Mouse (Mus musculus) CD4-positive, CD25-positive, alpha-beta regulatory T cell, adult 2 months (primary cell): ENCODE data around the gene Pam.

Experiments
- DNase-seq: peaks from one replicate; pipeline ENCODE4 v3.0.0-alpha.2; 2012; ENCODE audit warnings: low read depth, low spot score

Gene Pam

DNA sequence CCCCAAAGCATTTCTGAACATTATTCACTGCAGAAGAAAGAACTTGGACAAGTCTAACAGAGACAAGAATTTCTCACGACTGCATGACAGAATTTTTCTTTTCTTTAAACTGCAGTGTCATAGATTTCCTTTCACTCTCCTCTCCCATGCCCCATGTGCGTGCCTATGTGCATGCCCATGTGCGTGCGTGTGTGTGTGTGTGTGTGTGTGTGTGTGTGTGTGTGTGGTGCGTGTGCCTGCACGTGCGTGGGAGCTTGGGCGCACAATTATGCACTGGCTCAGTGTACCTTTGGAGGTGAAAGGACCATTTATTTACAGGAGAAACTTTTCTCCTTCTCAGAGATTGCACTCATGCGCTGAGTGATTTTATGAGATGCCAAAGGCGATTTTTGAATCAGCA is 179.7 kb downstream of the Pam start:
- no peak for DNase-seq

DNA sequence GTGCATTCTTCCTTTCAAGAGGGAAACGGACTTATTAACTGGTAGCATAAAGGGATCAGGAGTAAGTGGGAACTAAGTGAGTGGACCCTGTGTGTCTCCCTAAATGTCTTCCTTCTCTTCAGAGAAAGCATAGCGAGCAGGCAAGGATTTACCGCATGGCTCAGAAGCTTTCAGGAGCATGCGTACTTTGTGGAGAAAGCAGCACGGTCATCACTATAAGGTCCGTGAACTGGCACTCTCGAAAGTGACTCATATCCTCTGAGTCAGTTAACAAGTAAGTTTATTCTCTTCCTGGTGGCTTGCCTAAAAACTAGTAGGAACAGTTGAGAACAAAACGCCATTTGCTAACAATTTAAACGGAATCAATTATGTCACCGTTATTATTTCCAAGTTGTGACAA is 184.6 kb downstream of the Pam start:
- DNase-seq = no peak

DNA sequence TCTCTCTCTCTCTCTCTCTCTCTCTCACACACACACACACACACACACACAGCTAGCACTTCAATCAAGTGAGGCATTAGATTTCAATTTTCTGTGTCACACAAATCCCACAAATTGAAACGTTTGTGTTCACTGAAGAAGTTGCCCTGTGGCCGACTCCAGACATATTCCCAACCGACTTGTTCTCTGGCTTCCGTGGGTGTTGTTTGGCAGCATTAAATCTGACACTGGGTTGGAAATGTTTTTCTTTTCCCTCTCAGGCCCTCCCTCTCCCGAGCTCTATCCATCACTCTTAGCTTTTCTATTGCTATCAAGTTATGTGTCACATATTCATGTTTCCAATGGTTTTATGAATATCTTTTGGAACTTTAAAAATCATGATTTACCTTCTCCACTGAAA is 185.9 kb downstream of the Pam start:
- no peak for DNase-seq

DNA sequence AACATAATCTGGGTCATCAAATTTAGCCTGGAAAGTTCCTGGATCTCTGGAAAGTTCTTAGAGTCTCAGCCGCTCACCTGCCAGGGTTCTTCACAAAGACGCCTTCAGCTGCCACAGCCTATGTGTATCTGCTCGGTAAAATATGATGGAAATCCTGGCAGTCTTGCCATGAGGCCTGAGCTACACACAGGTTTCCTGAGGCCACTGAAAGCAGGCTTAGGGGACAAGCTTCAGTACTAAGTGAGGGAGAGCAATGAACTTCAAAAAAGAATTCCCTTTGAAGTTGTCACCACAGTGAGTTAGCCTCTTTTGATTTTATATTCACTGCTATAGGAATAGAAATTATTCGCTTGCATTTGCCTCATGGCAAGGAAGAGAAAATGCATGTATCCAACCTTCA is 186.7 kb downstream of the Pam start:
- no peak for DNase-seq

DNA sequence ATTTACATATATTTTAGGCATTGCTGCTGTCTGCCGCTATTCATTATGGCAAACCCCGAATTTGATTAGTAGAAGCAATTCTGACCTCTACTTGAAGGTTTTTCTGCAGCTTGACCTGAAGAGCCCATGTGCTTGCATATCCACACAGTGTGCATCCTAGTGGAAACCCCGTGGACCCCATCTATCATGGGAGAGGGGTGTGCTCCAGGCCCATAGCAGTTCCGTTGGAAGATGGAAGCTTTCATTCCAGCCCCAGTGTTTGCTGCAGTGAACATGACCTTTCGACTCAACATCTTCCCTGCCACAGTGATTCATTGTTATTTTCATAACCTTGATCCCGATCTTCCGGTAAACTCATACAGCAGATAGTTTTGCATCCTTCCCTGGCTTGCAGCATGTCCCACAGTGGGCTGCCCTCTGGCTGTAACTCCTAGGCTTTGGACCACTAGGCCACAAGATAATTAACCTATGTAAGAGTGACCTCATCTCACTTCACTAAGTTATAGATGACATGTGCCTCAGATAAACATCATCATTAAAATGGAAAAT is 191.5 kb downstream of the Pam start:
- DNase-seq = no peak

DNA sequence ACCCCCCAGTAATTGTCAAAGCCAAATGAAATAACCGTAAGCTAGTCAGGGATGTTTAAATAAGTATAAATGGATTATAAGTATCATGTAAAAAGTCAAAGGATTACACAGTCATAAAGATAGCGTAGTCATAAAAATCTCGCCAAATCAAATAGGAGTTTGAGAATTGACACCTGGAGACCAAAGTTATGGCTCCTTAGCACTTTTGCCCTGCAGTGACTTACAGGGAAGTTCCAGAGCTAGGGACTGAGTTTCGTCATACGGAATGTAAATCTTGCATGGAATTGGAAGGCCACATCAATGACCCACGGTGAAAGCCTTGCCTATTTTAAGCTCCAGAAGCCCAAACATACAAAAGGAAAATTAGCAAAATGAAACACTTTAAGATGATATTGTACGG is 192.6 kb downstream of the Pam start:
- DNase-seq = no peak

DNA sequence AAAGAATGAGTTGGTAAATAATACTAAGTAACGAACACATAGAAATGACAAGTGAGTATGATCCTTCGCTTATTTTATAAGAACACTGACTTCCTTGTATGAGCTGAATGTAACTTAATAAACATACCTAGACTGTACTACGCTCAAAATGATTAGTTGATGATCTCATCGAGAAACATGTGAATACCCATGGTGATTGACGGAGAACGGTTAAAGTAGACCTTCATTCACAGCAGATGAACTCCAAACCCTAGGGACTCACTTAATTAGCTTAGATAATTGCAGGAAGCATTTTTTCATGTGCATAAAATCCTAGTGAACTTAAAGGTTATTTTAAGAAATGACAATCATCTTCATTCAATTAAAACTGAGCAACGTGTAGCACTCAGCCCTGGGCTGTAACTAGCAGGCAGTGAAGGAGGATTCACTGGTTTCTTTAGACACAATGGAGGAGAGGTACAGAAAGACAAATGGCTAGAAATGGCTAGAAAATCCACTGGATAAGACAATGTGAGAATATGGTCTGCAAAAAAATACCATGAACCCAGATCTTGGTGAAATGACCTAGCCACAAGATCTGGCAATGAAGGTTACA is 194.8 kb downstream of the Pam start:
- DNase-seq = no peak

DNA sequence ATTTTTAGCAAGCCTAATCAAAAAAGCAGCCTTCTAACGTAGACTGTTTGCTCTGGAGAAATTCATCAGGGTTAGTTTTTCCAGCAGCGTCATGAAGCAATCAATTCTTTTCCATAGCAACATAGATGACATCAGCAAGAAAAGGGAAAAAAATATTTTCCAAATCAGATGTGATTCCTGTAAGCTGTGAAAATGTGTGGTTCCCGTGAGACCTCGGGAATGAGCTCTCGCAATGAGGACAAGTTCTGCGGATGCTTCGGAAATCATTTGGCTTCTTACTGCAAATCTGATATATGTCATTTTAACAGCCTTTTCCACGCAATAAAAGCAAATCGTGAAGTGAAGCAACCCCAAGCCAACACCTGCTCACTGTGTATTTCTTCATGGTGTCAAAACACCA is 207.9 kb downstream of the Pam start:
- no peak for DNase-seq

DNA sequence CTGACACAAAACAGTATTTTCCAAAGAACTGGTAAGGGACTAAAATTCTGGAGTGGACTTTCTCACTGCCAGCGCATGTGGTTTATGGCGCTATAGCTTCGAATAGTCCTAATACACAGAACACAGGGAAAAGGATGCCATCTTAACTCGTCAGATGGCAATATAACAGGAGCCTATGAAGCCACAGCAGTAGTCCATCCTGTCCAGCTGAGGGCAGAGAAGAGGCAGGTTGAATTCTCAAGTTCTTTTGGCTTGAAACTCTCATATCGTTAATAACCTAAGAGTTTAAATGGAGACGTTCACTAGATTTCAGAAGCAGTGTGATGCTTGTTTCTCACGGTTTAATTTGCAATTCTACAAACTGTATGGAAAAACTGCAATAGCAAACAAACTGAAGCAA is 211.9 kb downstream of the Pam start:
- no peak for DNase-seq

DNA sequence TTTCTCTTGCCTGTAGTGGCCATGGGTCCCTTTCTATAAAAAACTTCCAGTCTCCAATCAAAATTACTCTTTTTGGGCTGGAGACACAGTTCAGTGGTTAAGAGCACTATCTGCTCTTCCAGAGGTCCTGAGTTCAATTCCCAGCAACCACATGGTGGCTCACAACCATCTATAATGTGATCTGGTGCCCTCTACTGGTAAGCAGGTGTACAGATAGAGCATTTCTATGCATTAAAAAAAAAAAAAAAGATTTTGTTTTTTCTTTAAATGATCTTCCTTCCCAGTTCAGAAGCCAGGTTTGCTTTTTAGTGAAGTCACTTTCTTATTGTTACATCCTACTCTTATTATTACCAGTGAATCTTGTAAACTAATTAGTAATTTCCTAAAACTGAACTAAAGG is 218.4 kb downstream of the Pam start:
- DNase-seq = peak; percentile 3

DNA sequence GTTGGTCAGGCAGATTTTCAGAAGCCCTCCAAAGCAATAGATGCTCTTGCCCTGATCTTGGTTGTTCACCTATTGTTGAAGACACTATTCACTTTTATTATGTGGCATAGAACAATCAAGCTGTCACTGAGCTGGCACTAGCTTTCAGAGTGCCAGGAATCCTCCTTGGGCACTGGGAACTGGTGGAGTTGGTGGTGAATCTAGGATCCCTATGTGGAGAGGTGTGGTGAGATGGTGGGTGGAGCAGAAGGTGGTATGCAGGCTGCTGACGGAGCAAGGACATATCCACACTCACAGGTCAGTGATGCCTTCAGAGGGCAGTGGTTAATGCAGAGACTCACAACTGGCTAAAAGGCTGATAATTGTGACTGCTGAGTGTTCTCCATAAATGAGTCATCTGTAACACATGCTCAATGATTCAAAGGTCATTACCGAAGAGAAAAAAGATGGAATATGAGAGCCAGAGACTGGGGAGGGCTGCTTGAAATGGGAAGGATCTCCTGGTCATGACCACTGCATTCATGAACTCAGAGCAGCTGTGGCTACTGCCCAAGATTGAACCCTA is 221.9 kb downstream of the Pam start:
- DNase-seq = no peak

DNA sequence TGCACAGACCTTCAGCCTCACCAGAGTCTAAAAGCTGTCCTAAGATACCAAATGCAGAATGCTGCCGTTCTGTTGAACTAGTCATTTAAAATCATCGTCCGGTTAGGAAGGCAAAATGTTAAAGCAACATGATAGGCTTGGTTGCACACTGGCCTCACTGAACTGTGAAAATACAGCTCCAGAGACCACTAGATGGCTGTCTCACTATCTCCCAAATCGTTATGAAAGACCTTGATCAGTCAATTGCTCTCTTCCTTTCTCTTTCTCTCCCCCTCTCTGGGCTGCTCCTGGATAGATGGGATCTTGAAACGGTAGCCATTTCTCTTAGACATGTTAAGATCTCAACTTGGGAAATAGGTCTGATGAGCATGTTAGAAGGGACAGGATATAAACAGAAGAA is 223.0 kb downstream of the Pam start:
- DNase-seq = no peak

DNA sequence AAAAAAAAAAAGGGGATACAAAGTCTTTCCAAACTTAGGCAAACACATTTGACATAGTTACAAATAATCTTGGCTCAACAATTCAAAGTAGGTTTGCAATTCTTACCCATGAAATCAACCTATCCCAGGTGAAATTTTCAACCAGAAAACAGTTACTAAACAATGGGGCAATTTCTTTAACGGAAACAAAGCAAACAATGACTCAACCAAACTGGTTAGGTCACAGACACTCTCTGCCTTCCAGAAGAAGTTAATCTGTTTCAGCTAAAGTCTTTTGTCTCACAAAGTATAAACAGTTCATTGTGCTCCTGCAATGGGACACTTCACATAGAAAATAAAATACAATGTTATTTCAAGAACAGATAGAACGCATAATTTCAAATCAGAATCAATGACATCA is 223.4 kb downstream of the Pam start:
- no peak for DNase-seq

DNA sequence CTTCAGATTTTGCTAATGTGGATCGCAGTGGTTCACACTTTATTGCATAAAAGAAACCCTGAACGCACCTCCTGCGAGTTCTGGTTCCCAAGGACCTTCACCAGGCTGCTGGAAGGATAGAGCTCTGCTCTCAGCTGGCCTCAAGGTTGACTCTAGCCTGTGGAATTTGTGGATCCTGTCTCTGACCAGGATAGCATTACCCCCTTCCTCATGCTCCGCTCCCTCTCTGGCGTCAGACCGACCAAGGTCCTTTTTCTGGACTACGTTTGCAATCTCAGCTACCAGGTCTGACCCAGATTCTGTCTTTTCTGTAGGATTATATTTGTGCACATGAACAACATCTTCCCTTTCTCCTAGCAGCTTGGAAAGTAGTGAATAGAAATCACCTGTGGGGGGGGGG is 231.3 kb downstream of the Pam start:
- DNase-seq = no peak

DNA sequence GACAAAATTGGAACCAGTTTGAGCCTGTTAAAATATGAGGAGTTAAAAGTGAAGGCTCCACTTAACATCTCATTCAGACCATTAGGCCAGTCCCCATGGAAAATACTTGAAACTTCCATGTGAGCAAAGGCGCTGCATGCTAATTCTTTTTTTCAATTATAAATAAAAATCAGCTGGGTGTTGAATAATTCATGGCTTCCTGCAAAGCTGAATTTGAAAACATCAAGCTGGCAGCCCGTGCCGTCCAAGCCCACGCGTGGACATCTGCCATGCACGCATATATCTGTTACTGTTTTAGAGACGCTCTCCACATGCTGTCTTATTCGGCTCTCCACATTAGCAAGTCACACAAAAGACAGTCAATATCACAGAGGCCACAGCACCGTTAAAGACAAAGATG is 232.3 kb downstream of the Pam start:
- no peak for DNase-seq

DNA sequence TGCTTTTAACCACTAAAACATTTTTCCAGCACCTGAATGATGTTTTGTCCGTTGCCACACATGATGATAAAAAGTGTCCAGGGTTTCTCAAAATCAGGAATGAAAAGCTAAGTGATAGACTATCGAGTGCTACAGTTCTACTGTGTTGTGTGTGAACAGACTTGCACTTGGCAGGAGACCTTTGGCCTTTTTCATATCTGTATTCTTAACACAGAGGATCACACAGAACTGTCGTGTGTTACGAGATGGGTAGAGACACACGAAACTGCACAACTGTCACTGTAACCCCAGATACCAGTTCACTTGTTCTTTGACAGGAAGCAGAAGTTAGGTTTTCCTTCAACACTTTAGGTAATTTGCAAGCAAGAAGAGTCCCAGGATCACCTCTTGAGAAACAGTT is 232.7 kb downstream of the Pam start:
- DNase-seq = no peak

DNA sequence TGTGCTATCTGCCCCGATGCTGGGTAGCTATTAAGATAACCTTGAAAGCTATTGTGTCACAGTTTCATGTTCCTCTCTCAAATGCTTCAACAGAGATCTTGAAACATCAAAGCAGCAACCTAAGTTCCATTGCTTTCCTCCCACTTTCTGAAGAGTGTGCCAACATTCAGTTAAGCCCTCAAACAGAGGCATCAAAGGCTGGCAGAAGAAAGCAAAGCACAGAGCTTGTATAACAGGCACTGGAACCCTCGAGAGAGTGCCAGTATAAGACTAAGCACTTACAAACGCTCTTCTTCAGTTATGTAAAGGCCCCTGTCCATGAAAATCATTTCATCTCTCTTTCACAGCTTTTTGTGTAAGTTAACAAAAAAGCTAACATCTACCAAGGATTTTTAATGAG is 241.2 kb downstream of the Pam start:
- no peak for DNase-seq

DNA sequence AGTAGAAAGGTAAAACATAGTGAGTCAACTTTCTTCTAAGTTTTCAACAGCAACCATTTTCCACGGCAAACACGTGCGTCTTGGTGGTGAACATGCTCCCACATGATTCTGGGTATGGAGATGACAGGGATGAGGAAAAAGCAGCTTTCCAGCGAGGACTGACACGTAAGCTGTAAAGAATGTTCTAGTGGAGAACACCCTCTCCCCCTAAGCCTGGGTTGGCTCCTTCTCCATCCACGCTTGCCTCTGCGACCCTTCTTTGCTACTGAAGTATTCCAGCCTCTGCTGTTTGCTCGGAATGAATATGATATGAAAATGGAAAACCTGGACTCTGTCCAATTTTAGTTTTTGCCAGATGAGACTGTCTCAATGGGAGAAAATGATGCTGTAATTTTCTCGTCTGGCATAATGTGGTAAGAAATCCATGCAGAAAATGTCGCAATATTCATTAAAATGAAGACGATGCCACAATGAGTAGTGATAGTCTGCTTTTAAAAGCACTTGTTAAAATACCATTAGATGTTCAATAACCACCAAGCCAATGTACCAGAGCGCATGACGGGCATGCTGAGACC is 243.8 kb downstream of the Pam start:
- no peak for DNase-seq

DNA sequence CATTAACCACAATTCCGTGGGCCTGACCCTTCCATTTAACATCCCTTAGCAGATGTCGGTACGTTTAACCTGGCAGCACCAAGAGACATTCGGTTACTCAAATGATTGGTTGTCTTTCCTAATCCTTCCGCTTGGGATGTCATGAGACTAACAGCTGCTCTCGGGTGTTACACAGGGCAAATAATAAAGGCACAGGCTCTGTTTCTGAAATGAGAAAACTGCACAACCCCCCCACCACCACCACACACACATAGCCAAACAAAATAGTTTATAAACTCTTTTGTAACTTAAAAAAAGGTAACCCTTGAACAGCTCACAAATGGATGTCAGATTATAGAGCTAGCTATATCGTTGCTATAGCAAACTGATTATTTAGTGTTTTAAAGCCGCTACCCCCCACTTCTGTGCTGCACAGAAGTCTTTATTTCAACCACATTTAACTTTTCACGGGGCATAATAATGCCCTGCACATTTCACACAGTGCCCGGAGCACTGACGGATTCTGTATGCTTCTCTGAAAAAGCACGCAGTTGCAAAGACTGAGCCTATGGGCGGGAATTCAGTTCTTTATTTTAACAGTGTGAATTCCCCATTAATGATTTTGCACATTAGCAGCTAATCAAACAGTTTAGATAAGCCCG is 246.7 kb downstream of the Pam start:
- DNase-seq = no peak

DNA sequence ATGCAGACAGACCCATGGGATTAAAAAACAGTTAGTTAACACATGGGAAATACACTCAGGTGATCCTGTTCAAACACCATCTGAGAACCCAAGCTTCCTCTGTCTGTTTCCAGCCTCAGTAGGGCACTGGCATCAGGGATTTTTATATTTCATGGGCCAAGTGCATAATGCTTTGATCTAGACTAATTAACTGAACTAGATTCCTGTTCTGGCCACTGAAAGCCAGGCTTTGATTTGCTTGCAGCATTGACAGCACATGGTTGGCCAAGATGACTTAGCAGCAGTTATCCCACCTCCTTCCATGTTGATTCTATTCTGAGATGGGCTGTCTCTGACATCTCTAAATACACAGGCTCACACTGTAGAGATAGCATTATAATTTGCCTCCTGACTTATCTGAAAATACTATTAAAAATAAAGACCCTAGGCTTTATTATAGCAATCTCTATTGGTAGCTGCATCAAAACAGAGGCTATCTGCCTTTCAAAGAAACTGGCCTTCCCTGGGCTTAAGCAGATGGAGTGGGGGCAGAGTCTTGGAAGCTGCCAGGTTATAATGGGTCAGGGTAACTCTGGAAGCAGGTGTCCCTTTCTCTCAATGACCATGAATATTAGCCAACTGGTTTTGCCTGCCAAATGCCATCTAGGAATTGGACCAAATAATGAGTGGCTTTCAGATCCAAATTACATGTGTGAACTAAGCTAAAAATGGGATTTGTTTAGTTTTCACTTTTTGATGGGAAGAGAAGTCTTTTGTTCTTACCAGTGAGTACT is 252.0 kb downstream of the Pam start:
- no peak for DNase-seq

DNA sequence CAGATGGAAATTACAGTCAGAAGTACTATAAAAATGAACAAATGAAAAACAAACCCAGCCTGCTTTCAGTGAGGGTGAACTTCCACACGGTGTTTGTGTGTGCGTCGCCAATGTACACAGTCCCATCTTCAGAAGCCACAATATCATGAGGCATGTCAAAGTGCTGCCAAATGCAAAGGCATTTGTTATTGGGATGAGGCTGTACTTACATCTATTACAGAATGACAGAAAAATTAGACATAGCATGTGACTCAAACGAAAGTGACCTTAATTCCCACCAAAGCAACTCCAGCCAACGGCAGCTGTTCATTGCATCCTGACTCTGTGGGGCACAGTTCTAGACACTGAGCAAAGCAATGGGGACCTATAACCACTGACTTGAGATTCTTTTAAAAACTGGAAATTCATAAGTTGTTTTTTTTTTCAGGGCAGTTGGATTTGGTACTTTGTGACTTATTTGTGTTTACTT is 261.1 kb downstream of the Pam start:
- no peak for DNase-seq
